Comparison of ENCODE assay signal across 12 mouse cellular contexts in the genomic region with DNA sequence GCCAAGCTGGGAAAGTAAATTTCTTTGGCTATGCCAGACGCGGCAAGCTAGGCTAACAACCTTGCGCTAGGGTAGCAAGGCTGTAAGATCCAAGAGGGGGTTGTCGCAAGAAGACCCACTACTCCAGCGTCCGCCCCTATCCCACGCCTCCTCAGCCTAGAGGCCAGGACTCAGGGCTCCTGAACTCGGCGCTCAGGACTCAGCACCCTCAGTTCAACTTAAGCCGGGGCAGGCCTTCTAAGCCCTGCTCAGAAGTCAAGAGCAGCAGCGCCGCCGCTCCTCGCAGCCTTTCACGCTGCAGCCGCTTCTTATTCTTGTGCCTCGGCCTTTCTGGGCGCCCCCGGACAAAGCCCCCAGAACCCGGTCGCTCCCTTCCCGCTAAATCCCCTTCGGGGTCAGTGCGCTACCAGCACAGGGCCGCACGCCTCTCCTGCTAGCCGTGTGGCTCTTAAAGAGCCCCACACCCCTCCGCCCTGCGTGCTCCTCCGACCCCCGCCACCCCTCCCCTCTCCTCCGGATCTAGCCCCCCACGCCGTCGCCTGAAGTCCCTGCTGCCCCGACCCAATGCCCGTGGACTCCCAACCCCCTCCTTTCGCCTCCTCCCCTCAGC. TPM values are rescaled to one million over a fixed set of nuclear protein-coding genes. Genes with fewer than 3 reads are reported as not detected.
DNase-seq lines count a peak whose midpoint lies in the region; ATAC-seq and TF ChIP-seq lines count a peak whose summit lies in the region.
"Had no signal": no experiment of that assay in that cellular context is flagged by ENCODE, and none has a peak within 500 bp of the region (broad histone marks: within the 10 kb centered on the region; RNA-seq: fewer than 3 reads in every experiment).

No protein-coding gene starts in this region.

- H3K4me3 ChIP-seq in heart, embryonic 12.5 days = peak overlapping the region; percentile 32
- H3K4me3 ChIP-seq in ES-E14 (ENCODE audit: insufficient read depth in 1 of 2, low read depth in 1 of 2, low read length in 2 of 2, poor library complexity in 1 of 2, severe bottlenecking in 1 of 2) = peak overlapping the region; percentile 9 to 25
- H3K4me3 ChIP-seq in forebrain, embryonic 11.5 days (ENCODE audit: low read depth, low read length) = peak overlapping the region; percentile 46
- H3K4me3 ChIP-seq in limb, embryonic 15.5 days = peak overlapping the region; percentile 15
- no peak overlapping the region for H3K4me3 ChIP-seq in lung, postnatal 0 days (ENCODE audit: low read depth, low read length)

- 1% methylated on average over 38 of the region's 38 CpGs for WGBS in heart, embryonic 12.5 days
- under 1% methylated on average over 38 of the region's 38 CpGs for WGBS in forebrain, embryonic 11.5 days
- under 1% methylated on average over 37 of the region's 38 CpGs for WGBS in limb, embryonic 15.5 days
- WGBS in lung, postnatal 0 days = 2% methylated on average over 35 of the region's 38 CpGs

- no peaks in the 10 kb centered on the region for H3K36me3 ChIP-seq in heart, embryonic 12.5 days
- H3K36me3 ChIP-seq in ES-E14 (ENCODE audit: control insufficient read depth, insufficient read depth, low read length, poor library complexity, severe bottlenecking) = no peaks in the 10 kb centered on the region
- no peaks in the 10 kb centered on the region for H3K36me3 ChIP-seq in forebrain, embryonic 11.5 days (ENCODE audit: control insufficient read depth, insufficient read depth, low read length)
- no peaks in the 10 kb centered on the region for H3K36me3 ChIP-seq in limb, embryonic 15.5 days
- no peaks in the 10 kb centered on the region for H3K36me3 ChIP-seq in lung, postnatal 0 days (ENCODE audit: insufficient read depth, low read length)

- no peak for TF ChIP-seq CTCF in lung, postnatal 0 days (IDR thresholded peaks at IDR 0.05)

- DNase-seq in heart, adult 9 months (ENCODE audit: low spot score in 2 of 2) = no peak
- DNase-seq in ES-E14 (ENCODE audit: low read depth, low spot score) = no peak
- peak; percentile 76 for DNase-seq in forebrain, embryonic 11.5 days (ENCODE audit: low spot score)
- no peak for DNase-seq in cerebellum, adult 9-11 months
- no peak for DNase-seq in lung, postnatal 0 days (ENCODE audit: low spot score)
- DNase-seq in right cerebral cortex, postnatal 25 days = no peak
- DNase-seq: cerebellum, adult 8-10 months had no signal

- peaks cover 18% of the 10 kb centered on the region for H3K4me1 ChIP-seq in heart, embryonic 12.5 days (replicated peaks)
- peaks cover 0 to 8% of the 10 kb centered on the region in 2 experiments; a peak in 2 of 4 replicates for H3K4me1 ChIP-seq in ES-E14 (ENCODE audit: control insufficient read depth in 2 of 2, insufficient read depth in 2 of 2, low read length in 2 of 2, poor library complexity in 1 of 2)
- H3K4me1 ChIP-seq in forebrain, embryonic 11.5 days (replicated peaks; ENCODE audit: control insufficient read depth, insufficient read depth, low read length) = peaks cover 20% of the 10 kb centered on the region
- peaks cover 27% of the 10 kb centered on the region for H3K4me1 ChIP-seq in limb, embryonic 15.5 days
- no peaks in the 10 kb centered on the region for H3K4me1 ChIP-seq in lung, postnatal 0 days (ENCODE audit: insufficient read depth, low read depth, low read length)

- H3K9me3 ChIP-seq in heart, embryonic 12.5 days (replicated peaks) = no peaks in the 10 kb centered on the region
- H3K9me3 ChIP-seq in ES-E14 (ENCODE audit: control insufficient read depth, insufficient read depth, low read depth, low read length) = no peaks in the 10 kb centered on the region
- H3K9me3 ChIP-seq in forebrain, embryonic 11.5 days (ENCODE audit: control insufficient read depth, low read length) = no peaks in the 10 kb centered on the region
- no peaks in the 10 kb centered on the region for H3K9me3 ChIP-seq in limb, embryonic 15.5 days
- H3K9me3 ChIP-seq in lung, postnatal 0 days (ENCODE audit: low read length) = no peaks in the 10 kb centered on the region

- no peak overlapping the region for H3K27ac ChIP-seq in heart, embryonic 12.5 days (ENCODE audit: poor library complexity, severe bottlenecking)
- no peak overlapping the region for H3K27ac ChIP-seq in ES-E14 (ENCODE audit: insufficient read depth, low read depth, low read length, poor library complexity, severe bottlenecking)
- peak overlapping the region; percentile 68; the same call in 1 of the 2 replicates for H3K27ac ChIP-seq in forebrain, embryonic 11.5 days (ENCODE audit: low read depth, low read length)
- no peak overlapping the region for H3K27ac ChIP-seq in limb, embryonic 15.5 days
- no peak overlapping the region for H3K27ac ChIP-seq in lung, postnatal 0 days (ENCODE audit: low read length)

- H3K9ac ChIP-seq in heart, embryonic 12.5 days = no peak overlapping the region
- no peak overlapping the region for H3K9ac ChIP-seq in ES-E14 (ENCODE audit: insufficient read depth, low read depth, low read length, poor library complexity, severe bottlenecking)
- H3K9ac ChIP-seq in forebrain, embryonic 11.5 days (ENCODE audit: low read length) = peak overlapping the region; percentile 61
- H3K9ac ChIP-seq in limb, embryonic 15.5 days = no peak overlapping the region
- no peak overlapping the region for H3K9ac ChIP-seq in lung, postnatal 0 days (replicated peaks; ENCODE audit: low read depth)

- peaks cover 99% of the 10 kb centered on the region for H3K27me3 ChIP-seq in heart, embryonic 12.5 days (replicated peaks)
- peaks cover 82% of the 10 kb centered on the region for H3K27me3 ChIP-seq in forebrain, embryonic 11.5 days (ENCODE audit: control insufficient read depth, insufficient read depth, low read length)
- H3K27me3 ChIP-seq in limb, embryonic 15.5 days = peaks cover 100% of the 10 kb centered on the region
- H3K27me3 ChIP-seq in lung, postnatal 0 days (replicated peaks; ENCODE audit: insufficient read depth, low read length) = peaks cover 99% of the 10 kb centered on the region

- H3K4me2 ChIP-seq in heart, embryonic 12.5 days = peak overlapping the region; percentile 54
- H3K4me2 ChIP-seq in forebrain, embryonic 11.5 days (ENCODE audit: low read depth, low read length, severe bottlenecking) = peak overlapping the region; percentile 71
- peak overlapping the region; percentile 24 for H3K4me2 ChIP-seq in limb, embryonic 15.5 days
- H3K4me2 ChIP-seq in lung, postnatal 0 days (replicated peaks; ENCODE audit: low read depth, low read length) = no peak overlapping the region

- no peak for ATAC-seq in heart, embryonic 12.5 days (ENCODE audit: insufficient number of reproducible peaks, low FRiP score)
- ATAC-seq in forebrain, embryonic 11.5 days (replicated peaks; ENCODE audit: low FRiP score) = no peak
- no peak for ATAC-seq in limb, embryonic 15.5 days (ENCODE audit: insufficient number of reproducible peaks, low FRiP score, low TSS enrichment, low read depth)
- ATAC-seq in lung, postnatal 0 days = no peak
- ATAC-seq: Patski had no signal

- in situ Hi-C loops in ES-E14 (cut with MboI; ENCODE audit: low sequenced_read_pairs in 2 of 2, unreplicated experiment in 2 of 2) = loop anchor here (5.0 kb wide), 2 partner anchors 72 to 128 kb away; a partner anchor contains a TSS

- TF ChIP-seq EP300 in lung, postnatal 0 days (IDR thresholded peaks at IDR 0.05) = no peak

TF ChIP-seq in ES-E14, 5 proteins besides CTCF, POLR2A, EP300 and RAD21:
- TF ChIP-seq ZNF384 (IDR thresholded peaks at IDR 0.05; ENCODE audit: low read depth, low read length) = no peak
- no peak for TF ChIP-seq MAFK (IDR thresholded peaks at IDR 0.05; ENCODE audit: insufficient read depth, low read depth, low read length)
- TF ChIP-seq HCFC1 (IDR thresholded peaks at IDR 0.05; ENCODE audit: borderline replicate concordance, insufficient read depth, low read length) = no peak
- no peak for TF ChIP-seq ZC3H11A (IDR thresholded peaks at IDR 0.05; ENCODE audit: borderline replicate concordance, low read depth, low read length)
- TF ChIP-seq CHD2 (IDR thresholded peaks at IDR 0.05; ENCODE audit: low read depth, low read length) = no peak

RNA-seq across cellular contexts. Expression of a gene that starts 1.4 kb away (rescaled TPM):
- not detected in 2 replicates for polyA plus RNA-seq in heart, embryonic 12.5 days (2016; fragmentation: Nextera tagmentation; extraction: Ambion mirVana)
- 0.11 TPM in 1 of 2 replicates, not detected in the other for total RNA-seq in ES-E14 (2012; rRNA removed)
- 17.1 and 17.5 TPM in 2 replicates for polyA plus RNA-seq in forebrain, embryonic 11.5 days (2014; fragmentation: Nextera tagmentation; extraction: Ambion mirVana)
- not detected in 2 replicates for polyA plus RNA-seq in limb, embryonic 15.5 days (2015; fragmentation: Nextera tagmentation; extraction: Ambion mirVana)
- polyA plus RNA-seq in lung, postnatal 0 days (2015; fragmentation: Nextera tagmentation; extraction: Ambion mirVana) = not detected in 2 replicates
- total RNA-seq: liver, adult 2 months; neutrophil, adult 5-6 weeks had no signal
- polyA plus RNA-seq: liver, adult 2 months had no signal

Comparison
In these comparisons a context has a peak if more than half of its experiments do, and no peak if none do; other contexts are left out.
1. RNA of a gene that starts 1.4 kb away (polyA plus RNA-seq): 17.1 to 17.5 TPM in forebrain, embryonic 11.5 days; not detected in heart, embryonic 12.5 days, not detected in limb, embryonic 15.5 days and not detected in lung, postnatal 0 days; every median in the first group is over 10 times any median in the second.